In the genomic region with DNA sequence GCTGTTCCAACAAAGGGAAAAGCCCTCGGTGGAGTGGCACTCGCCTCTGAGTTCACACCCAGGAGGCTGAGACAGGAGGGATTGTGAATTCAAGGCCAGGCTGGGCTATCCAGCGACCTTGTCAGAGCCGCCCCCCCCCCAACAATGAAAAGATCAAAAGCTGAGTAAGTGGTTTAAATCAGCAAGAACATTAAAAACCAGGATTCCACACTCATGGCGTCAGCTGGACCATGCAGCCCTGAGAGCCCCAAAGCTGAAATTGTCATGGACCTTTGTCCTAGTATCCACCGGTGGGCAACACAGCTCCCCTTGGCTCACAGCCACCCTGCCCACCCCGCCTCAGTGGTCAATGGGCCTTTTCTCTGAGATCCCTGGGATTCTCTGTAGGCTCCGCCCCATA, we compare ENCODE assay signal across 23 mouse cellular contexts.
DNase-seq lines count a peak whose midpoint lies in the region; ATAC-seq lines count a peak whose summit lies in the region.
"Had no signal": no experiment of that assay in that cellular context is flagged by ENCODE, and none has a peak within 500 bp of the region (broad histone marks: within the 10 kb centered on the region; RNA-seq: fewer than 3 reads in every experiment).

No protein-coding gene starts in this region.

- H3K9ac ChIP-seq in midbrain, embryonic 11.5 days (ENCODE audit: low read length) = no peak overlapping the region
- H3K9ac ChIP-seq: forebrain, embryonic 13.5 days; hindbrain, embryonic 12.5 days; hindbrain, embryonic 15.5 days had no signal

- H3K27ac ChIP-seq in midbrain, embryonic 10.5 days (replicated peaks) = 0 out of 2 replicates have a peak overlapping the region, but pooled peaks have one; percentile 17
- no peak overlapping the region for H3K27ac ChIP-seq in midbrain, embryonic 11.5 days (ENCODE audit: low read depth, low read length)
- H3K27ac ChIP-seq: forebrain, embryonic 13.5 days; gastrocnemius, adult 2 months; hindbrain, embryonic 12.5 days; hindbrain, embryonic 15.5 days had no signal

- H3K4me3 ChIP-seq in midbrain, embryonic 10.5 days = no peak overlapping the region
- H3K4me3 ChIP-seq in midbrain, embryonic 11.5 days (ENCODE audit: low read depth, low read length) = no peak overlapping the region
- H3K4me3 ChIP-seq: forebrain, embryonic 10.5 days; forebrain, embryonic 13.5 days; gastrocnemius, adult 2 months; hindbrain, embryonic 12.5 days; hindbrain, embryonic 15.5 days had no signal

- peaks cover 13% of the 10 kb centered on the region for H3K4me1 ChIP-seq in midbrain, embryonic 10.5 days
- H3K4me1 ChIP-seq in midbrain, embryonic 11.5 days (ENCODE audit: control insufficient read depth, insufficient read depth, low read length) = no peaks in the 10 kb centered on the region
- H3K4me1 ChIP-seq: hindbrain, embryonic 12.5 days; hindbrain, embryonic 15.5 days had no signal

- no peak for DNase-seq in midbrain, embryonic 10.5 days (ENCODE audit: low spot score)
- DNase-seq in midbrain, embryonic 11.5 days (ENCODE audit: low spot score, missing footprints) = no peak
- peak; percentile 49 for DNase-seq in ZHBTc4 (ENCODE audit: low read depth, low spot score)
- DNase-seq in adrenal gland, postnatal 10 days = peak; percentile 30
- peak; percentile 47 to 69 for DNase-seq in adrenal gland, postnatal 36 days
- DNase-seq in left cerebral cortex, adult 18-20 months (ENCODE audit: low spot score in 2 of 2) = no peak
- no peak for DNase-seq in B cell, adult 2 months
- DNase-seq in layer of hippocampus, adult 8-10 months (ENCODE audit: low spot score in 2 of 2) = no peak
- DNase-seq: cerebellum, adult 11-12 months; cerebellum, adult 8-10 months; cerebellum, postnatal 36 days; embryo, embryonic 11 days; gastrocnemius, adult 2 months; gastrocnemius, postnatal 14 days; heart, adult 11 months had no signal

- WGBS in midbrain, embryonic 10.5 days = 79% methylated on average over 8 of the region's 8 CpGs
- 71% methylated on average over 8 of the region's 8 CpGs for WGBS in midbrain, embryonic 11.5 days

- no peak for ATAC-seq in midbrain, embryonic 11.5 days (ENCODE audit: low FRiP score)
- ATAC-seq: CD4-positive, CD25-positive, alpha-beta regulatory T cell, adult 4 months; forebrain, embryonic 13.5 days; forebrain, embryonic 16.5 days; intestine, postnatal 0 days had no signal

- H3K27me3 ChIP-seq in midbrain, embryonic 10.5 days (ENCODE audit: low read depth, poor library complexity, severe bottlenecking) = peaks cover 36% of the 10 kb centered on the region
- H3K27me3 ChIP-seq in midbrain, embryonic 11.5 days (ENCODE audit: control insufficient read depth, insufficient read depth, low read length) = no peaks in the 10 kb centered on the region
- H3K27me3 ChIP-seq: forebrain, embryonic 13.5 days; hindbrain, embryonic 15.5 days had no signal

- H3K9me3 ChIP-seq in midbrain, embryonic 10.5 days (replicated peaks) = peaks cover 4% of the 10 kb centered on the region; the same call in 1 of the 2 replicates
- no peaks in the 10 kb centered on the region for H3K9me3 ChIP-seq in midbrain, embryonic 11.5 days (ENCODE audit: control insufficient read depth, low read length)
- H3K9me3 ChIP-seq: forebrain, embryonic 10.5 days; forebrain, embryonic 13.5 days; hindbrain, embryonic 15.5 days had no signal

- H3K36me3 ChIP-seq in midbrain, embryonic 10.5 days = no peaks in the 10 kb centered on the region
- H3K36me3 ChIP-seq in midbrain, embryonic 11.5 days (ENCODE audit: control insufficient read depth, insufficient read depth, low read length) = no peaks in the 10 kb centered on the region
- H3K36me3 ChIP-seq: forebrain, embryonic 10.5 days; hindbrain, embryonic 12.5 days; hindbrain, embryonic 15.5 days had no signal

- no peak overlapping the region for H3K4me2 ChIP-seq in midbrain, embryonic 11.5 days
- H3K4me2 ChIP-seq: forebrain, embryonic 13.5 days; heart, embryonic 11.5 days; hindbrain, embryonic 12.5 days; hindbrain, embryonic 15.5 days had no signal

Comparison
In these comparisons a context has a peak if more than half of its experiments do, and no peak if none do; other contexts are left out.
1. DNase-seq: peak in ZHBTc4 (single experiment), adrenal gland, postnatal 10 days (single experiment) and adrenal gland, postnatal 36 days (2 of 2); none in midbrain, embryonic 10.5 days (single experiment), midbrain, embryonic 11.5 days (single experiment), left cerebral cortex, adult 18-20 months (0 of 2), B cell, adult 2 months (0 of 2) and layer of hippocampus, adult 8-10 months (0 of 2).